Mouse (Mus musculus) forebrain, embryonic 16.5 days (tissue): ENCODE data around the gene Clrn2. TPM values are rescaled to one million over a fixed set of nuclear protein-coding genes. Genes with fewer than 3 reads are reported as not detected.
"Not testable (repeated sequence)": the region's sequence is repeated elsewhere in the genome, so short reads cannot be mapped to it uniquely, and the experiment has no call there.

ENCODE experiments used
- ATAC-seq: fragments of 200-750 bp; cut with Nextera tagmentation; 2 replicates; pipeline ENCODE4 v1.8.0; 2017; ENCODE audit warnings: mild to moderate bottlenecking, moderate library complexity
- H3K27ac ChIP-seq: fragments of 300-500 bp; sonication (generic); 2 replicates; pipeline ENCODE4 v1.5.1; 2014; ENCODE audit warnings: low read length, control low read depth
- H3K27me3 ChIP-seq: fragments of 300-500 bp; sonication (generic); replicated peaks from 2 replicates; pipeline ENCODE4 v1.6.1; 2014; ENCODE audit warnings: low read length; ENCODE audit not compliant: control insufficient read depth, insufficient read depth
- H3K36me3 ChIP-seq: fragments of 300-500 bp; sonication (generic); 2 replicates; pipeline ENCODE4 v1.6.1; 2014; ENCODE audit not compliant: control insufficient read depth, insufficient read depth
- H3K4me1 ChIP-seq: fragments of 300-500 bp; sonication (generic); replicated peaks from 2 replicates; pipeline ENCODE4 v1.6.1; 2014; ENCODE audit warnings: low read length; ENCODE audit not compliant: control insufficient read depth, insufficient read depth
- H3K4me2 ChIP-seq: fragments of 300-500 bp; sonication (generic); 2 replicates; pipeline ENCODE4 v1.6.1; 2014; ENCODE audit warnings: mild to moderate bottlenecking, low read length, control low read depth
- H3K4me3 ChIP-seq: fragments of 300-500 bp; sonication (generic); replicated peaks from 2 replicates; pipeline ENCODE4 v1.5.1; 2014; ENCODE audit warnings: mild to moderate bottlenecking, low read length, control low read depth
- H3K9ac ChIP-seq: fragments of 300-500 bp; sonication (generic); replicated peaks from 2 replicates; pipeline ENCODE4 v1.6.1; 2014; ENCODE audit warnings: low read depth, low read length, control low read depth
- H3K9me3 ChIP-seq: fragments of 300-500 bp; sonication (generic); 2 replicates; pipeline ENCODE4 v1.6.1; 2016; ENCODE audit warnings: low read length; ENCODE audit not compliant: control insufficient read depth
- WGBS: fragments of 180-500 bp; shearing (Covaris S2); extraction: QIAGEN DNeasy Blood & Tissue Kit; methylation state at CpG from one replicate; pipeline ENCODE4 v1.1.7; 2014; 5-methylcytosine and 5-hydroxymethylcytosine counted together
- polyA plus RNA-seq: library from polyadenylated mRNA; unstranded; fragments of >200 nt; fragmentation: Nextera tagmentation; extraction: Ambion mirVana; gene quantifications from 2 replicates; pipeline ENCODE4 v1.2.1, GENCODE M21; 2015

Gene Clrn2
- polyA plus RNA-seq, result not detected in 2 replicates

GRCm38 (mm10) chr5:45453451-45453850 is at the start of gene Clrn2:
Gene Clrn2, plus strand, starts transcription at chr5:45453751.
- ATAC-seq, result no peak
- 66% methylated on average over 6 of the region's 6 CpGs for whole genome bisulfite sequencing
- Histone ChIP-seq H3K4me1 (peaks cover 14% of the 10 kb centered on the region), H3K4me3 (no peak within 1 kb of the TSS), H3K36me3 (no peaks in the 10 kb centered on the region), H3K9ac (no peak within 1 kb of the TSS), H3K4me2 (no peak within 1 kb of the TSS), H3K9me3 (no peaks in the 10 kb centered on the region), H3K27ac (no peak within 1 kb of the TSS), H3K27me3 (no peaks in the 10 kb centered on the region)

GRCm38 (mm10) chr5:45406129-45406528 is 47.4 kb upstream of the Clrn2 start:
- Histone ChIP-seq H3K9me3 (no peaks in the 10 kb centered on the region), H3K27ac (no peak overlapping the region), H3K36me3 (no peaks in the 10 kb centered on the region), H3K27me3 (no peaks in the 10 kb centered on the region), H3K4me3 (no peak overlapping the region), H3K9ac (no peak overlapping the region), H3K4me1 (no peaks in the 10 kb centered on the region), H3K4me2 (no peak overlapping the region)
- 69% methylated on average over 2 of the region's 2 CpGs for WGBS
- no peak for ATAC-seq

GRCm38 (mm10) chr5:45416478-45416877 is 37.1 kb upstream of the Clrn2 start:
- Histone ChIP-seq H3K4me1 (no peaks in the 10 kb centered on the region), H3K27ac (no peak overlapping the region), H3K36me3 (no peaks in the 10 kb centered on the region), H3K4me3 (no peak overlapping the region), H3K27me3 (no peaks in the 10 kb centered on the region), H3K9ac (no peak overlapping the region), H3K9me3 (no peaks in the 10 kb centered on the region), H3K4me2 (no peak overlapping the region)
- WGBS, result 85% methylated on average over 3 of the region's 3 CpGs
- no peak for ATAC-seq

- Histone ChIP-seq H3K4me3 (no peak overlapping the region), H3K36me3 (no peaks in the 10 kb centered on the region), H3K27ac (no peak overlapping the region), H3K4me1 (no peaks in the 10 kb centered on the region), H3K27me3 (no peaks in the 10 kb centered on the region), H3K9ac (no peak overlapping the region), H3K9me3 (no peaks in the 10 kb centered on the region), H3K4me2 (no peak overlapping the region)
- ATAC-seq, result no peak
- WGBS, result 73% methylated on average over 3 of the region's 3 CpGs
Measured at GRCm38 (mm10) chr5:45417859-45418443, 35.6 kb upstream of the Clrn2 start.

GRCm38 (mm10) chr5:45419841-45420638 is 33.5 kb upstream of the Clrn2 start:
- no peak overlapping the region for H3K4me3 ChIP-seq
- ATAC-seq, result no peak
- H3K4me1 ChIP-seq, result no peaks in the 10 kb centered on the region
- no peak overlapping the region for H3K9ac ChIP-seq
- no peak overlapping the region for H3K4me2 ChIP-seq
- no peaks in the 10 kb centered on the region for H3K9me3 ChIP-seq
- H3K27ac ChIP-seq, result no peak overlapping the region
- WGBS, result 75% methylated on average over 10 of the region's 10 CpGs
- H3K36me3 ChIP-seq, result no peaks in the 10 kb centered on the region
- H3K27me3 ChIP-seq, result no peaks in the 10 kb centered on the region

- no peaks in the 10 kb centered on the region for H3K9me3 ChIP-seq
- WGBS, result 82% methylated on average over 12 of the region's 12 CpGs
- no peak overlapping the region for H3K4me2 ChIP-seq
- no peak overlapping the region for H3K9ac ChIP-seq
- H3K27ac ChIP-seq, result no peak overlapping the region
- no peak for ATAC-seq
- H3K36me3 ChIP-seq, result no peaks in the 10 kb centered on the region
- H3K27me3 ChIP-seq, result no peaks in the 10 kb centered on the region
- H3K4me3 ChIP-seq, result no peak overlapping the region
- H3K4me1 ChIP-seq, result no peaks in the 10 kb centered on the region
Measured at GRCm38 (mm10) chr5:45421881-45422844, 31.4 kb upstream of the Clrn2 start.

- no peak overlapping the region for H3K4me2 ChIP-seq
- H3K9me3 ChIP-seq, result no peaks in the 10 kb centered on the region
- H3K4me3 ChIP-seq, result no peak overlapping the region
- no peaks in the 10 kb centered on the region for H3K4me1 ChIP-seq
- 42% methylated on average over 8 of the region's 8 CpGs for whole genome bisulfite sequencing
- H3K9ac ChIP-seq, result no peak overlapping the region
- H3K27me3 ChIP-seq, result no peaks in the 10 kb centered on the region
- peak; percentile 95 for ATAC-seq
- H3K36me3 ChIP-seq, result no peaks in the 10 kb centered on the region
- no peak overlapping the region for H3K27ac ChIP-seq
Measured at GRCm38 (mm10) chr5:45424021-45424886, 29.3 kb upstream of the Clrn2 start.

- H3K27me3 ChIP-seq, H3K9me3 ChIP-seq, H3K36me3 ChIP-seq, H3K4me3 ChIP-seq, H3K27ac ChIP-seq, H3K9ac ChIP-seq, ATAC-seq, H3K4me1 ChIP-seq, H3K4me2 ChIP-seq: not testable (repeated sequence)
- 11% methylated on average over 1 of the region's 1 CpGs for WGBS
Measured at GRCm38 (mm10) chr5:45425771-45426170, 27.8 kb upstream of the Clrn2 start.
